Mouse (Mus musculus) limb, embryonic 12.5 days (tissue): ENCODE data around the gene Macrod2. TPM values are rescaled to one million over a fixed set of nuclear protein-coding genes. Genes with fewer than 3 reads are reported as not detected.
A peak's percentile ranks its signal among the peaks of the same experiment; 100 is the strongest.

Experiments
- ATAC-seq: fragments of 200-750 bp; cut with Nextera tagmentation; 2 replicates; pipeline ENCODE4 v1.8.0; 2017; ENCODE audit warnings: low read depth, moderate TSS enrichment; ENCODE audit not compliant: insufficient number of reproducible peaks, insufficient read depth, low FRiP score, low TSS enrichment
- H3K27ac ChIP-seq: fragments of 300-500 bp; sonication (generic); 2 replicates; pipeline ENCODE4 v1.5.1; 2016; ENCODE audit warnings: mild to moderate bottlenecking, moderate library complexity
- H3K27me3 ChIP-seq: fragments of 300-500 bp; sonication (generic); 2 replicates; pipeline ENCODE4 v1.6.1; 2016; ENCODE audit warnings: mild to moderate bottlenecking, moderate library complexity
- H3K36me3 ChIP-seq: fragments of 300-500 bp; sonication (generic); 2 replicates; pipeline ENCODE4 v1.6.1; 2016; ENCODE audit warnings: mild to moderate bottlenecking, moderate library complexity
- H3K4me1 ChIP-seq: fragments of 300-500 bp; sonication (generic); replicated peaks from 2 replicates; pipeline ENCODE4 v1.6.1; 2016
- H3K4me2 ChIP-seq: fragments of 300-500 bp; sonication (generic); 2 replicates; pipeline ENCODE4 v1.6.1; 2016; ENCODE audit warnings: mild to moderate bottlenecking, moderate library complexity
- H3K4me3 ChIP-seq: fragments of 300-500 bp; sonication (generic); replicated peaks from 2 replicates; pipeline ENCODE4 v1.5.1; 2016; ENCODE audit warnings: mild to moderate bottlenecking
- H3K9ac ChIP-seq: fragments of 300-500 bp; sonication (generic); replicated peaks from 2 replicates; pipeline ENCODE4 v1.6.1; 2016; ENCODE audit warnings: mild to moderate bottlenecking, moderate library complexity
- H3K9me3 ChIP-seq: fragments of 300-500 bp; sonication (generic); 2 replicates; pipeline ENCODE4 v1.6.1; 2016; ENCODE audit warnings: mild to moderate bottlenecking, moderate library complexity
- WGBS: fragments of 180-500 bp; shearing (Covaris S2); methylation state at CpG from one replicate; pipeline ENCODE4 v1.1.7; 2016; 5-methylcytosine and 5-hydroxymethylcytosine counted together
- polyA plus RNA-seq: library from polyadenylated mRNA; unstranded; fragments of >200 nt; fragmentation: Nextera tagmentation; extraction: Ambion mirVana; gene quantifications from 2 replicates; pipeline ENCODE4 v1.2.1, GENCODE M21; 2016

Gene Macrod2
- polyA plus RNA-seq, 1 experiment from 2014 or later: 37.2 TPM

GRCm38 (mm10) chr2:141594811-141595210, 1199.7 kb downstream of the Macrod2 start:
- no peaks in the 10 kb centered on the region for H3K27me3 ChIP-seq
- H3K9ac ChIP-seq: no peak overlapping the region
- H3K4me2 ChIP-seq: no peak overlapping the region
- 63% methylated on average over 4 of the region's 4 CpGs for WGBS
- H3K27ac ChIP-seq: no peak overlapping the region
- peaks cover 16% of the 10 kb centered on the region for H3K4me1 ChIP-seq
- H3K36me3 ChIP-seq: no peaks in the 10 kb centered on the region
- H3K9me3 ChIP-seq: no peaks in the 10 kb centered on the region
- no peak for ATAC-seq
- no peak overlapping the region for H3K4me3 ChIP-seq

- no peaks in the 10 kb centered on the region for H3K9me3 ChIP-seq
- no peaks in the 10 kb centered on the region for H3K36me3 ChIP-seq
- H3K9ac ChIP-seq: no peak overlapping the region
- H3K4me2 ChIP-seq: no peak overlapping the region
- no peak overlapping the region for H3K27ac ChIP-seq
- H3K27me3 ChIP-seq: no peaks in the 10 kb centered on the region
- ATAC-seq: no peak
- WGBS: 35% methylated on average over 2 of the region's 2 CpGs
- peaks cover 4% of the 10 kb centered on the region; the same call in 1 of the 2 replicates for H3K4me1 ChIP-seq
- H3K4me3 ChIP-seq: no peak overlapping the region
Observed at GRCm38 (mm10) chr2:141617721-141618120, 1222.6 kb downstream of the Macrod2 start.

- 72% methylated on average over 5 of the region's 5 CpGs for WGBS
- Histone ChIP-seq H3K9ac (no peak overlapping the region), H3K27me3 (no peaks in the 10 kb centered on the region), H3K4me2 (no peak overlapping the region), H3K4me1 (peaks cover 4% of the 10 kb centered on the region; the same call in 1 of the 2 replicates), H3K27ac (no peak overlapping the region), H3K36me3 (no peaks in the 10 kb centered on the region), H3K4me3 (no peak overlapping the region), H3K9me3 (no peaks in the 10 kb centered on the region)
- ATAC-seq: no peak
Observed at GRCm38 (mm10) chr2:141618257-141618656, 1223.1 kb downstream of the Macrod2 start.

GRCm38 (mm10) chr2:141664051-141664450, 1268.9 kb downstream of the Macrod2 start:
- H3K36me3 ChIP-seq: no peaks in the 10 kb centered on the region
- ATAC-seq: no peak
- no peaks in the 10 kb centered on the region for H3K4me1 ChIP-seq

GRCm38 (mm10) chr2:141672814-141673213, 1277.7 kb downstream of the Macrod2 start:
- 74% methylated on average over 3 of the region's 3 CpGs for WGBS

More at GRCm38 (mm10) chr2:141664051-141664450, 1268.9 kb downstream of the Macrod2 start:
- Histone ChIP-seq H3K9me3 (no peaks in the 10 kb centered on the region), H3K27ac (no peak overlapping the region), H3K9ac (no peak overlapping the region), H3K4me2 (no peak overlapping the region), H3K27me3 (no peaks in the 10 kb centered on the region), H3K4me3 (no peak overlapping the region)

GRCm38 (mm10) chr2:141673405-141673804, 1278.3 kb downstream of the Macrod2 start:
- no peaks in the 10 kb centered on the region for H3K27me3 ChIP-seq
- no peak overlapping the region for H3K27ac ChIP-seq
- no peak overlapping the region for H3K4me3 ChIP-seq
- H3K4me1 ChIP-seq: peaks cover 6% of the 10 kb centered on the region; the same call in 1 of the 2 replicates
- WGBS: 42% methylated on average over 8 of the region's 8 CpGs
- ATAC-seq: peak; percentile 52; the same call in 1 of the 2 replicates
- no peaks in the 10 kb centered on the region for H3K36me3 ChIP-seq
- no peaks in the 10 kb centered on the region for H3K9me3 ChIP-seq
- no peak overlapping the region for H3K9ac ChIP-seq
- no peak overlapping the region for H3K4me2 ChIP-seq

More at GRCm38 (mm10) chr2:141672814-141673213, 1277.7 kb downstream of the Macrod2 start:
- Histone ChIP-seq H3K4me2 (no peak overlapping the region), H3K9ac (no peak overlapping the region), H3K9me3 (no peaks in the 10 kb centered on the region), H3K36me3 (no peaks in the 10 kb centered on the region), H3K27me3 (no peaks in the 10 kb centered on the region), H3K4me3 (no peak overlapping the region), H3K4me1 (peaks cover 6% of the 10 kb centered on the region; the same call in 1 of the 2 replicates), H3K27ac (no peak overlapping the region)
- no peak for ATAC-seq

GRCm38 (mm10) chr2:141697541-141697940, 1302.4 kb downstream of the Macrod2 start:
- 92% methylated on average over 3 of the region's 3 CpGs for WGBS

GRCm38 (mm10) chr2:141698320-141698719, 1303.2 kb downstream of the Macrod2 start:
- H3K27me3 ChIP-seq: no peaks in the 10 kb centered on the region
- H3K4me2 ChIP-seq: no peak overlapping the region
- no peak overlapping the region for H3K27ac ChIP-seq
- H3K4me1 ChIP-seq: no peaks in the 10 kb centered on the region
- no peak overlapping the region for H3K9ac ChIP-seq
- H3K9me3 ChIP-seq: no peaks in the 10 kb centered on the region
- no peak overlapping the region for H3K4me3 ChIP-seq
- no peaks in the 10 kb centered on the region for H3K36me3 ChIP-seq
- no peak for ATAC-seq
- WGBS: 70% methylated on average over 4 of the region's 4 CpGs

More at GRCm38 (mm10) chr2:141697541-141697940, 1302.4 kb downstream of the Macrod2 start:
- H3K4me3 ChIP-seq: no peak overlapping the region
- no peak overlapping the region for H3K27ac ChIP-seq
- no peaks in the 10 kb centered on the region for H3K27me3 ChIP-seq
- ATAC-seq: no peak
- no peak overlapping the region for H3K9ac ChIP-seq
- H3K36me3 ChIP-seq: no peaks in the 10 kb centered on the region
- H3K9me3 ChIP-seq: no peaks in the 10 kb centered on the region
- H3K4me2 ChIP-seq: no peak overlapping the region
- H3K4me1 ChIP-seq: no peaks in the 10 kb centered on the region

GRCm38 (mm10) chr2:141700759-141701452, 1305.8 kb downstream of the Macrod2 start:
- WGBS: 55% methylated on average over 7 of the region's 7 CpGs
- Histone ChIP-seq H3K9me3 (no peaks in the 10 kb centered on the region), H3K27me3 (no peaks in the 10 kb centered on the region), H3K9ac (no peak overlapping the region), H3K4me1 (no peaks in the 10 kb centered on the region), H3K4me3 (no peak overlapping the region), H3K27ac (no peak overlapping the region), H3K36me3 (no peaks in the 10 kb centered on the region), H3K4me2 (no peak overlapping the region)
- no peak for ATAC-seq

- Histone ChIP-seq H3K4me2 (no peak overlapping the region), H3K27me3 (no peaks in the 10 kb centered on the region), H3K9ac (no peak overlapping the region), H3K9me3 (no peaks in the 10 kb centered on the region), H3K27ac (no peak overlapping the region), H3K4me3 (no peak overlapping the region), H3K36me3 (no peaks in the 10 kb centered on the region), H3K4me1 (no peaks in the 10 kb centered on the region)
- WGBS: 82% methylated on average over 2 of the region's 2 CpGs
- no peak for ATAC-seq
Observed at GRCm38 (mm10) chr2:141711785-141712184, 1316.7 kb downstream of the Macrod2 start.

- ATAC-seq: no peak
- H3K36me3 ChIP-seq: no peaks in the 10 kb centered on the region
- H3K4me3 ChIP-seq: no peak overlapping the region
- 65% methylated on average over 4 of the region's 4 CpGs for WGBS
- H3K27me3 ChIP-seq: no peaks in the 10 kb centered on the region
- no peak overlapping the region for H3K27ac ChIP-seq
- H3K9me3 ChIP-seq: no peaks in the 10 kb centered on the region
- H3K4me2 ChIP-seq: no peak overlapping the region
- H3K4me1 ChIP-seq: no peaks in the 10 kb centered on the region
- no peak overlapping the region for H3K9ac ChIP-seq
Observed at GRCm38 (mm10) chr2:141712265-141712664, 1317.2 kb downstream of the Macrod2 start.

- no peak overlapping the region for H3K4me2 ChIP-seq
- no peak overlapping the region for H3K27ac ChIP-seq
- no peaks in the 10 kb centered on the region for H3K4me1 ChIP-seq
- 76% methylated on average over 3 of the region's 3 CpGs for WGBS
- H3K9me3 ChIP-seq: no peaks in the 10 kb centered on the region
- no peaks in the 10 kb centered on the region for H3K27me3 ChIP-seq
- no peak overlapping the region for H3K4me3 ChIP-seq
- no peak overlapping the region for H3K9ac ChIP-seq
- H3K36me3 ChIP-seq: no peaks in the 10 kb centered on the region
- ATAC-seq: no peak
Observed at GRCm38 (mm10) chr2:141715061-141715460, 1320.0 kb downstream of the Macrod2 start.
